Mouse (Mus musculus) Patski (cell line): Measurements from ENCODE around the gene Fgfr2. TPM values are rescaled to one million over a fixed set of nuclear protein-coding genes. Genes with fewer than 3 reads are reported as not detected.

ENCODE experiments used
- ATAC-seq: fragments of 100-300 bp; one replicate; pipeline ENCODE4 v1.8.0; 2021
- CTCF ChIA-PET: fragments of 350-600 bp; sonication (Branson Sonifier 250); formaldehyde crosslinking; loops from one replicate; lab custom pipeline; 2022; ENCODE audit warnings: inconsistent platforms; lab: Charles Lee
- POLR2A ChIA-PET: fragments of 350-600 bp; sonication (Branson Sonifier 250); formaldehyde crosslinking; loops from one replicate; lab custom pipeline; 2022; ENCODE audit warnings: antibody characterized with exemption, inconsistent platforms; lab: Charles Lee
- DNase-seq: peaks from one replicate; pipeline ENCODE4 v3.0.0-alpha.2; 2011; ENCODE audit warnings: low read depth, low spot score
- H3K27me3 ChIP-seq: fragments of 371-371 bp; one replicate; pipeline ENCODE4 v1.5.1; 2021
- CTCF ChIP-seq: fragments of 100-300 bp; IDR thresholded peaks from one replicate; pipeline ENCODE4 v1.5.1; 2021
- in situ Hi-C: fragments of 300-500 bp; cut with MboI; formaldehyde crosslinking; loops from 3 replicates; pipeline ENCODE4 v1.11.1; 2018; ENCODE audit warnings: low pct_unique_long_range_greater_than_20kb, mixed read lengths
- polyA plus RNA-seq: library from polyadenylated mRNA; unstranded; gene quantifications from one replicate; pipeline ENCODE4 v1.2.3, GENCODE M21; 2021

Gene Fgfr2
- polyA plus RNA-seq, 1 experiment from 2014 or later = 48.8 TPM

DNA sequence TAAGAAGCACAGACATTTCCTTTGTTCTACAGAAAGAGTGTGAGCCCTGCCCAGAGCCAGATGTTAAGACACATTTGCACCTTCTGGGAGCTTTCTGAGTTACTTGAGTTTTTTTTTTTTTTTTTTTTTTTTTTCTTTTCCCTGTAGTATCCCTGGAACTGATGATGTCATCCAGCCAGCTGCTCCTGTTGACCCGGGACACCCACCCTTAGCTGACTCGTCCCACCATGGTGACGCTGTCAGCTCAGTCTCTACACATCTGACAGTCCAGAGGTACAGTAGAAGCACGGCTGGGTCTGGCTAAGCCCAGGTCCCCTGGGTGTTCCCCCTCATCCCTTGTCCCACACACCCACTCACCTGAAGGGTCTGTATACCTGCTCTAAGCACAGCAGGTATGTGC is 2460.3 kb downstream of the Fgfr2 start:
- CTCF ChIA-PET = interaction anchor here (0.7 kb wide), 1 partner anchor 11 kb away, joined by 3 read pairs; no protein-coding TSS in a partner anchor
- in situ Hi-C loops = no loop called here
- H3K27me3 ChIP-seq = no peaks in the 10 kb centered on the region
- ATAC-seq (no peak), DNase-seq (no peak)
- POLR2A ChIA-PET = no interaction called here
- no peak for TF ChIP-seq CTCF

DNA sequence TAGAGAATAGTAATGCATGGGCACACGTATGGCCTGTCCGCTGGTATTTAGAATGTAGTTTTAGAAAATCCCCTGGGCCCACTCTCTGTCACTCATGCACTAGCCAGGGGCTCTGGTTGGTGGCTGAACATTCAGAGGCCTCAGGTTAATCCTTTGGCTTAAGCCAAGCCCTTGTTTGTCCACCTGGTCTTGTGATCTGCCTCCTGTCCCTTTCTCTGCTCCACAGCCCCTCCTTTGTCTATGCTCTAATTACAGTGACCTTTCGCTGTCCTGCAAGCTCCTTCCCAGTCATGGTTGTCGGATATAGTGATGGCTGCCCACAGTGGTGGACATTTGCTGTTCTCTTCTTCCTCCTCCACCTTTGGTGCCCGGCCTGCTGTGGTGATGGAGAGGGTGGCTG is 2460.9 kb downstream of the Fgfr2 start:
- in situ Hi-C loops = no loop called here
- ChIA-PET POLR2A (no interaction called here), CTCF (interaction anchor here (0.7 kb wide), 1 partner anchor 12 kb away, joined by 3 read pairs; no protein-coding TSS in a partner anchor)
- no peaks in the 10 kb centered on the region for H3K27me3 ChIP-seq
- DNase-seq (no peak), ATAC-seq (no peak)
- TF ChIP-seq CTCF = no peak

DNA sequence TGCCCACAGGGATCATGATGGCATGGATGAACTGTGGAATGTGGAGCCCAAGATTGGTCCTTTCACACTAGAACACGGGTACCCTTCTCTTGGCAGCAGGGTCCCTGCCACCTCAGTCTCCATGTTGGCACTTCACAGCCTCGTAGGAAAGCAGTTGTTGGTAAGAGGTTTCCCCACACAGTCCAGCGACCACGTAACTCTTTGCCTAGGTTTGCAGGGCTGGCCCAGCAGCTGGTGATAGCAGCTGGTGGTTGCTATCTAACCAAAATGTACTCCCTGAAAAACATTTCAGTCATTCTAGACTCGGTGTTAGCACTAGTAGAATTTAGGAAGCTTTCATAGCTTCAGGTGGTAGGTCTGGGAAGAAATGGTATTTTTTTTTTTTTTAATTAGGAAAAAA is 2464.0 kb downstream of the Fgfr2 start:
- no peaks in the 10 kb centered on the region for H3K27me3 ChIP-seq
- POLR2A ChIA-PET = interaction anchor here (1.3 kb wide), 1 partner anchor 18 kb away, joined by 3 read pairs; no protein-coding TSS in a partner anchor
- CTCF ChIA-PET = interaction anchor here (2.4 kb wide), 1 partner anchor 9 kb away, joined by 7 read pairs; no protein-coding TSS in a partner anchor
- in situ Hi-C loops = no loop called here
- ATAC-seq (no peak), DNase-seq (no peak)
- no peak for TF ChIP-seq CTCF

DNA sequence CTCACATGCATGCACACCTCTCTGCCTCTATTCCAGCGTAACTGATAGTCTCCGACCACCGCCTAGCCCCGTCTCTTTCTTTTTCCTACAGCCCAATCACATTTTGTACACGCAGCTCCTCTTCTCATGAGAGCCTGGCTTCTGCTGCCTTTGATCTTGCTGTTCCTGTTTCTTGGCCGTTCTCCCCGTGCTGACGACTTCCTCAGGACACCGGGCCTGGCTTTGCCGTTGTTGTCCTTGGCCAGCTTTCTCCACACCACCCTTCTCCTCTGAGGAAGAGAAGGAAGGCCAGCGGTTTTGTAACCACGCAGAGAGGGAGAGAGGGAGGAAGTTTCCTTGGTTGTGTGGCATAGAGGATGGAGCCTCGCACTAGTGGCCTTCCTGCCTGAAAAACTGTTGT is 2465.4 kb downstream of the Fgfr2 start:
- DNase-seq (no peak), ATAC-seq (no peak)
- ChIA-PET POLR2A (interaction anchor here (1.3 kb wide), 1 partner anchor 17 kb away, joined by 3 read pairs; no protein-coding TSS in a partner anchor), CTCF (interaction anchor here (1.5 to 2.4 kb wide), 2 partner anchors 11 to 53 kb away, joined by 3 to 7 read pairs; no protein-coding TSS in a partner anchor)
- TF ChIP-seq CTCF = no peak
- no peaks in the 10 kb centered on the region for H3K27me3 ChIP-seq
- in situ Hi-C loops = no loop called here

DNA sequence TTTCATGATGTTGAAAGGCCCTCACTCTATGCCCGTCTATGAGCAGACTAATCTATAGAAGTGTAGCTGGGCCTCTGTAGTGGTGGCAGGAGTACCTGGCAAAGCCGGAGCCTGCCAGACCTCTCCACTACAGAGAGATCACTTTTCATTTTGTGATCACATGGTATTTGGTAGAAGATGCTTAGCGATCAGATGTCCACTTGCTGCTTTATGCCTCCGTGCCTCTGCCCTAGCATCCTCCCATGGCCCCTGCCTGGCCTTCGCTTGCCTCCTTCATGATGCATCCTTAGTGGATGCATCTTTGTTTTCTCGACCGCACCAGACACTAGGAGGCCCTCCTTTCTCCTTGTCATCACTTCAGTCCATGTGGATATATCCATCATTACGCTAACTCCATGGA is 2466.2 kb downstream of the Fgfr2 start:
- POLR2A ChIA-PET = no interaction called here
- TF ChIP-seq CTCF = no peak
- in situ Hi-C loops = no loop called here
- CTCF ChIA-PET = no interaction called here
- ATAC-seq (no peak), DNase-seq (no peak)
- H3K27me3 ChIP-seq = no peaks in the 10 kb centered on the region

DNA sequence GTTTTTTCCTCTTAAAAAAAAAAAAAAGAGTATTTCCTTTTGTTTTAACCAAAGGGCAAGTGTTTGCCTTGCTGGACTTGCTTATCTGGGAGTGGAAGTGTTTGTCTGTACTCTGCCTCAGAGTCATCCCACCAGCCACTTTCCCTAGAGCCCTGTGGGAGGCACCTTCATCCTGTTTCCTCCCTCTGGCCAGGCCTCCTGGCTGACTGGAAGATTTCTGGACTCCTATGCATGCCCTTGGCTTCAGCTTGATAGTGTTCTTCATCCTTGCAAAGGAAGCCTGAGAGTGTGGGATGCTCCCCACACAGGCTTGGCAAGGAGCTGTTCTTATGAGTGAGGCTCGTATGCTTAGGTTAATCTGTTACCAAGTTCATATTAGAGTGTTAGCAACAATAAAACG is 2468.6 kb downstream of the Fgfr2 start:
- ChIA-PET POLR2A (no interaction called here), CTCF (no interaction called here)
- no peak for TF ChIP-seq CTCF
- in situ Hi-C loops = no loop called here
- H3K27me3 ChIP-seq = no peaks in the 10 kb centered on the region
- ATAC-seq = peak; percentile 85
- peak; percentile 64 for DNase-seq

DNA sequence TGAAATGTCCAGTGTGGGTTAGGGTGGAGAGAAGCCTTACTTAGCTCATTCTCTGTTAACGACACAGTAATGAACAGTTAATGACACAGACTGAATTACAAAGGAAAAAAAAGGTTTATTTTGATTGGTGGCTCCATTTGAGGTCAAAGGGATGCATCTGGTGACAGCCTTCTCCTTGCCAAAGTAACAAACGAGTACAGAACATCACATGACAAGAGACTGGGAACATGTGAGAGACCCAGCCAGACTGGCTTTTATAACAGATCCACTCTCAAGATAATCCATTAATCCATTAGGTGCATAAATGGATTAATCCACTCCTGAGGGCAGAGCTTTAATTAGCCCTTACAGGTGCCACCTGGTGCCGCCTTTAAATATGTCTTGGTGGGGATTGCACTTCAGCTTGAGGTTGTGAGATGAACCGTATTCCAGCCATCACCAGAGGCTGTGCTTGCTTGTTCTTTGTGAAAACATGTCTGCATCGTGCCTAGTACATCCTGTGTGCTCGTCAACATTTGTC is 2470.1 kb downstream of the Fgfr2 start:
- H3K27me3 ChIP-seq = no peaks in the 10 kb centered on the region
- CTCF ChIA-PET = interaction anchor here (1.0 to 1.4 kb wide), 3 partner anchors 22 to 110 kb away, joined by 3 to 4 read pairs (median 3); no protein-coding TSS in a partner anchor
- DNase-seq = no peak
- POLR2A ChIA-PET = no interaction called here
- no peak for TF ChIP-seq CTCF
- in situ Hi-C loops = no loop called here
- no peak for ATAC-seq

DNA sequence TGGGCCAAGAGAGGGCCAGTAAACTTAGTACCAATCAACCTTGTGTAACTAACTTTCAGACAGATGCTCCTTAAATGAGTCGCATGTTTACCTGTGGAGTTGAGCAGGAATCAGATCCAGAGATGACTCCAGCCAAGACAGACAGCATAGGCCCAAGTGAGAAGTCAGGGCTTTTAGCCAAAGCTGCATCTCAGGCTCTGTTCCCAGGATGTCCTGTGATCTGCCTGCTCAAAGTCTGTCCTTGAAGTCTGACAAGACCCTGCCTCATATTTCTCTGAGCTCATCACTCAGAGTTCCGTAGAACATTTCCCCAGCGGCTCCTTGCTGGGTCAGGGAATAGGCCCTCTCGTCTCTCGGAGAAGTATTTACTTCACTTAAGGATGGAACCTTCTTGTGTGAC is 2472.5 kb downstream of the Fgfr2 start:
- POLR2A ChIA-PET = no interaction called here
- CTCF ChIA-PET = interaction anchor here (0.7 to 1.8 kb wide), 3 partner anchors 10 to 112 kb away, joined by 3 to 5 read pairs (median 4); no protein-coding TSS in a partner anchor
- no peak for ATAC-seq
- H3K27me3 ChIP-seq = no peaks in the 10 kb centered on the region
- in situ Hi-C loops = no loop called here
- TF ChIP-seq CTCF = no peak
- DNase-seq = no peak

DNA sequence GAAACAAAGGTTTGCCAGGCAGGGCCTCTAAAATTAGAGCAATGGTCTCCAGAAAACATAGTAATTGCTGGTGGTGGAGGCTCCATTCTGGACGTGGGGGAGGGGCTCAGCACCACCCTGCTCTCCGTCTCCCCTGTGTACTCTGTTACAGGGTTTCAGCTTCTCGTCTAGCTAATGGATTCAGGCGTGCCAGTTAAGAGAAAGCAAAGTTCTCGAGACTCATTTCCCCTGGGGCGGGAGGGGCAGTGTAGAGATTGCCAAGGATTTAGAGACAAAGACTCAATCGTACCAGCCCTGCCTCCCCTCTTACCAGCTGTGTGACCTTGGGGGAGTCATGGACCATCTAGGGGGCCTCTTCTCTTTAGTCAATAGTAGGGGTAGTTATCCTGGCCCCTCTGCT is 2473.9 kb downstream of the Fgfr2 start:
- CTCF ChIA-PET = interaction anchor here (1.0 kb wide), 1 partner anchor 16 kb away, joined by 3 read pairs; no protein-coding TSS in a partner anchor
- DNase-seq = no peak
- ATAC-seq = no peak
- in situ Hi-C loops = no loop called here
- TF ChIP-seq CTCF = no peak
- no peaks in the 10 kb centered on the region for H3K27me3 ChIP-seq
- POLR2A ChIA-PET = no interaction called here

DNA sequence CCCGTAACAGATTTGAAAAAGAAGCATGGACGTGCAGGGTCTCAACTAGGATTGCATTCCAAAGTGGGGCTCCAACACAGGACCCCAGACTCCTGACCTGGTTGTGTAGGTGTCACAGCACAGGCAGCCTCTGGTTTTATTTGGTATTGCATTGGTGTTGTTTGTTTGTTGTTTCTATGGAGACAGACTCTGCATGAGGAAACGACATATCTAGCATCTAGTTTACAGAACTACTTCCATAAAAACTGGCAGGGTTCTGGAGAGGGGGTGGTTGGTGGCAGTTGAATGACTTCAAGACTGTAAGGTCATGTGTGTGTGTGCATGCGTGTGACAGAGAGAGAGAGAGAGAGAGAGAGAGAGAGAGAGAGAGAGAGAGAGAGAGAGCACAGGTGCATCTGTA is 2475.1 kb downstream of the Fgfr2 start:
- CTCF ChIA-PET = interaction anchor here (1.2 kb wide), 1 partner anchor 115 kb away, joined by 3 read pairs; no protein-coding TSS in a partner anchor
- ATAC-seq = no peak
- POLR2A ChIA-PET = interaction anchor here (1.6 kb wide), 1 partner anchor 24 kb away, joined by 3 read pairs; no protein-coding TSS in a partner anchor
- no peak for TF ChIP-seq CTCF
- no peak for DNase-seq
- no peaks in the 10 kb centered on the region for H3K27me3 ChIP-seq
- in situ Hi-C loops = no loop called here

DNA sequence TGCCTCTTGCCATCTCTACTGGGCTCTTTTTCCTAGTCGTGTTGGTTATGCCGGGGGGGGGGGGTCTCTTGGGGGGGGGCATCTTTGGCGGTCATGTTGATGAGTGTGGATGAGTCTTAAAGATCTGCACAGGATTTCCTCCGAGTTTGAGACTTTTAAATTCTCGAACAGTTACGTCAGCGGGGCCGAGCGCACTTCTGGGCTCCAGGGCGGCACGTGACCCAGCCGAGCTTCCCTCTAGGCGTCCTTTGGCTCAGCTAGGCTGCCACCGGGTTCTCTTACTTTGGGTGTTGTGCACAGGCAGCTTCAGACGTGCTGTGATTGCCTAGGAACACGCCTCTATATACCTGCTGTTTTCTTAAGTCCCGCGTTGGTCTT is 2476.4 kb downstream of the Fgfr2 start:
- ChIA-PET POLR2A (interaction anchor here (1.0 to 1.6 kb wide), 3 partner anchors 11 to 28 kb away, joined by 3 to 4 read pairs (median 3); no protein-coding TSS in a partner anchor), CTCF (interaction anchor here (0.6 to 1.4 kb wide), 4 partner anchors 26 to 116 kb away, joined by 3 to 4 read pairs (median 3); no protein-coding TSS in a partner anchor)
- no peak for TF ChIP-seq CTCF
- ATAC-seq (peak; percentile 36), DNase-seq (no peak)
- H3K27me3 ChIP-seq = no peaks in the 10 kb centered on the region
- in situ Hi-C loops = no loop called here
